19 mouse cellular contexts compared by ENCODE assay signal in the genomic region with DNA sequence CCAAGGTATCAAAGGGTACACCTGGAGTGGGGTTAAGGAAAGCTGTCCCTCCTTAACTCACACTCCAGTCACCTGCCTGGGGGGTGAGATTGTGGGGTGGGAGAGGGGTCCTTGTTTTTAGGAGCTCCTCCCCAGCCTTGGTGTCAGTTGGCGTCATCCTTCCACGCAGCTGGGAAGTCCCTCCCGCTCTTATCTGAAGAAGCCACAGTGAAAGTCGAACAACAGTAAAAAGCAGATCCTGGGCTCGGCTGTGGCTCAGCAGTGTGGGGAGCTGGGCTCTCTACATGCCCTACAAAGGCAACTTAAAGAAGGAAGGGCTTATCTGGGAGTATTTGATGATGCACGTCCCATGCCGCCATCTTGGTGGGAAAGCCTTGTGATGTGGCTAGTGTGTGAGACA. TPM values are rescaled to one million over a fixed set of nuclear protein-coding genes. Genes with fewer than 3 reads are reported as not detected.
DNase-seq lines count a peak whose midpoint lies in the region; ATAC-seq and TF ChIP-seq lines count a peak whose summit lies in the region.
"Had no signal": no experiment of that assay in that cellular context is flagged by ENCODE, and none has a peak within 500 bp of the region (broad histone marks: within the 10 kb centered on the region; RNA-seq: fewer than 3 reads in every experiment).

No protein-coding gene starts in this region.

- peaks cover 16% of the 10 kb centered on the region for H3K4me1 ChIP-seq in liver, embryonic 11.5 days (replicated peaks; ENCODE audit: control insufficient read depth, insufficient read depth, low read length)
- peaks cover 89% of the 10 kb centered on the region for H3K4me1 ChIP-seq in megakaryocyte, embryonic 14.5 days
- no peaks in the 10 kb centered on the region for H3K4me1 ChIP-seq in lung, postnatal 0 days (ENCODE audit: insufficient read depth, low read depth, low read length)
- H3K4me1 ChIP-seq in hindbrain, embryonic 14.5 days (replicated peaks; ENCODE audit: control insufficient read depth, insufficient read depth, low read length), result no peaks in the 10 kb centered on the region
- peaks cover 7% of the 10 kb centered on the region for H3K4me1 ChIP-seq in heart, embryonic 12.5 days (replicated peaks)
- H3K4me1 ChIP-seq: forebrain, embryonic 15.5 days had no signal

- no peaks in the 10 kb centered on the region for H3K27me3 ChIP-seq in liver, embryonic 11.5 days (replicated peaks; ENCODE audit: control insufficient read depth, insufficient read depth, low read length)
- H3K27me3 ChIP-seq in megakaryocyte, embryonic 14.5 days (replicated peaks), result no peaks in the 10 kb centered on the region
- no peaks in the 10 kb centered on the region for H3K27me3 ChIP-seq in lung, postnatal 0 days (replicated peaks; ENCODE audit: insufficient read depth, low read length)
- H3K27me3 ChIP-seq in hindbrain, embryonic 14.5 days (ENCODE audit: control insufficient read depth, insufficient read depth, low read length), result no peaks in the 10 kb centered on the region
- no peaks in the 10 kb centered on the region for H3K27me3 ChIP-seq in heart, embryonic 12.5 days (replicated peaks)
- H3K27me3 ChIP-seq: forebrain, embryonic 15.5 days; heart, embryonic 13.5 days had no signal

- TF ChIP-seq CTCF in lung, postnatal 0 days (IDR thresholded peaks at IDR 0.05), result no peak

- WGBS in liver, embryonic 11.5 days, result 30% methylated on average over 7 of the region's 7 CpGs
- 74% methylated on average over 7 of the region's 7 CpGs for WGBS in lung, postnatal 0 days
- WGBS in hindbrain, embryonic 14.5 days, result 95% methylated on average over 7 of the region's 7 CpGs
- 62% methylated on average over 7 of the region's 7 CpGs for WGBS in heart, embryonic 12.5 days

- peak; percentile 44 for DNase-seq in heart, adult 11 months
- no peak for DNase-seq in heart, adult 9 months (ENCODE audit: low spot score in 2 of 2)
- peak; percentile 51 for DNase-seq in liver, embryonic 11.5 days (ENCODE audit: low spot score)
- no peak for DNase-seq in lung, postnatal 0 days (ENCODE audit: low spot score)
- DNase-seq in hindbrain, embryonic 14.5 days (ENCODE audit: low spot score), result no peak
- DNase-seq: cerebellum, adult 11 months; cerebellum, postnatal 14 days; gastrocnemius, postnatal 36 days; heart, postnatal 36 days; kidney, adult 9 months; lung, postnatal 14 days had no signal

- TF ChIP-seq EP300 in lung, postnatal 0 days (IDR thresholded peaks at IDR 0.05), result no peak

- peak; percentile 24 for ATAC-seq in activated CD4-positive, CD25-positive, alpha-beta regulatory T cell, adult 4 months
- ATAC-seq in liver, embryonic 11.5 days (replicated peaks; ENCODE audit: low FRiP score), result peak; percentile 84
- no peak for ATAC-seq in lung, postnatal 0 days
- ATAC-seq in hindbrain, embryonic 14.5 days (ENCODE audit: low FRiP score), result no peak
- ATAC-seq in heart, embryonic 12.5 days (ENCODE audit: insufficient number of reproducible peaks, low FRiP score), result no peak
- ATAC-seq: forebrain, embryonic 15.5 days had no signal

- 0 out of 2 replicates have a peak, but pooled peaks cover 4% of the 10 kb centered on the region for H3K36me3 ChIP-seq in liver, embryonic 11.5 days (ENCODE audit: control insufficient read depth, insufficient read depth, low read length)
- H3K36me3 ChIP-seq in megakaryocyte, embryonic 14.5 days (replicated peaks; ENCODE audit: low read length), result peaks cover 56% of the 10 kb centered on the region
- no peaks in the 10 kb centered on the region for H3K36me3 ChIP-seq in lung, postnatal 0 days (ENCODE audit: insufficient read depth, low read length)
- no peaks in the 10 kb centered on the region for H3K36me3 ChIP-seq in hindbrain, embryonic 14.5 days (replicated peaks; ENCODE audit: control insufficient read depth, insufficient read depth)
- H3K36me3 ChIP-seq in heart, embryonic 12.5 days, result no peaks in the 10 kb centered on the region
- H3K36me3 ChIP-seq: forebrain, embryonic 15.5 days; heart, embryonic 13.5 days had no signal

- peak overlapping the region; percentile 67 for H3K4me2 ChIP-seq in liver, embryonic 11.5 days
- no peak overlapping the region for H3K4me2 ChIP-seq in lung, postnatal 0 days (replicated peaks; ENCODE audit: low read depth, low read length)
- no peak overlapping the region for H3K4me2 ChIP-seq in hindbrain, embryonic 14.5 days (replicated peaks)
- H3K4me2 ChIP-seq in heart, embryonic 12.5 days, result no peak overlapping the region
- H3K4me2 ChIP-seq: forebrain, embryonic 15.5 days; heart, embryonic 13.5 days; midbrain, embryonic 11.5 days had no signal

- H3K4me3 ChIP-seq in liver, embryonic 11.5 days (ENCODE audit: low read depth, low read length), result no peak overlapping the region
- peak overlapping the region; percentile 89 for H3K4me3 ChIP-seq in megakaryocyte, embryonic 14.5 days (replicated peaks)
- no peak overlapping the region for H3K4me3 ChIP-seq in lung, postnatal 0 days (ENCODE audit: low read depth, low read length)
- no peak overlapping the region for H3K4me3 ChIP-seq in hindbrain, embryonic 14.5 days (replicated peaks; ENCODE audit: low read length)
- H3K4me3 ChIP-seq in heart, embryonic 12.5 days, result no peak overlapping the region
- H3K4me3 ChIP-seq: forebrain, embryonic 15.5 days; heart, embryonic 13.5 days had no signal

- H3K9ac ChIP-seq in liver, embryonic 11.5 days (ENCODE audit: low read depth, low read length), result no peak overlapping the region
- H3K9ac ChIP-seq in lung, postnatal 0 days (replicated peaks; ENCODE audit: low read depth), result no peak overlapping the region
- no peak overlapping the region for H3K9ac ChIP-seq in hindbrain, embryonic 14.5 days
- H3K9ac ChIP-seq in heart, embryonic 12.5 days, result no peak overlapping the region
- H3K9ac ChIP-seq: forebrain, embryonic 15.5 days; heart, embryonic 13.5 days had no signal

- no peaks in the 10 kb centered on the region for H3K9me3 ChIP-seq in liver, embryonic 11.5 days (ENCODE audit: control insufficient read depth, low read length)
- H3K9me3 ChIP-seq in megakaryocyte, embryonic 14.5 days, result no peaks in the 10 kb centered on the region
- no peaks in the 10 kb centered on the region for H3K9me3 ChIP-seq in lung, postnatal 0 days (ENCODE audit: low read length)
- no peaks in the 10 kb centered on the region for H3K9me3 ChIP-seq in hindbrain, embryonic 14.5 days (ENCODE audit: control insufficient read depth, low read length)
- H3K9me3 ChIP-seq in heart, embryonic 12.5 days (replicated peaks), result no peaks in the 10 kb centered on the region
- H3K9me3 ChIP-seq: forebrain, embryonic 15.5 days; heart, embryonic 13.5 days had no signal

- peak overlapping the region; percentile 85 for H3K27ac ChIP-seq in liver, embryonic 11.5 days (ENCODE audit: low read depth, low read length)
- no peak overlapping the region for H3K27ac ChIP-seq in lung, postnatal 0 days (ENCODE audit: low read length)
- H3K27ac ChIP-seq in hindbrain, embryonic 14.5 days, result no peak overlapping the region
- H3K27ac ChIP-seq in heart, embryonic 12.5 days (ENCODE audit: poor library complexity, severe bottlenecking), result no peak overlapping the region
- H3K27ac ChIP-seq: forebrain, embryonic 15.5 days; heart, embryonic 13.5 days had no signal

RNA-seq across cellular contexts. Expression of gene Ubash3a, which starts 2.6 kb away (rescaled TPM):
- 100 to 1,000 TPM; 235 to 244 TPM for polyA plus RNA-seq in activated CD4-positive, CD25-positive, alpha-beta regulatory T cell, adult 4 months (2017; shearing (Covaris generic))
- polyA plus RNA-seq in liver, embryonic 11.5 days (2014; fragmentation: Nextera tagmentation; extraction: Ambion mirVana), result 37.9 and 42.5 TPM in 2 replicates
- 45.2 and 56.2 TPM in 2 replicates for polyA plus RNA-seq in megakaryocyte, embryonic 14.5 days (2012; ENCODE audit: insufficient read depth, low replicate concordance)
- polyA plus RNA-seq in lung, postnatal 0 days (2015; fragmentation: Nextera tagmentation; extraction: Ambion mirVana), result 0.11 and 0.38 TPM in 2 replicates
- polyA plus RNA-seq in hindbrain, embryonic 14.5 days (2014; fragmentation: Nextera tagmentation; extraction: Ambion mirVana), result not detected in 2 replicates
- polyA plus RNA-seq in heart, embryonic 12.5 days (2016; fragmentation: Nextera tagmentation; extraction: Ambion mirVana), result 0.46 and 0.80 TPM in 2 replicates
- polyA plus RNA-seq: midbrain, embryonic 11.5 days had no signal

RNA-seq across cellular contexts. Expression of gene Tmprss3, which starts 11.5 kb away (rescaled TPM):
- 1 to 10 TPM; 1.5 to 2.1 TPM for polyA plus RNA-seq in activated CD4-positive, CD25-positive, alpha-beta regulatory T cell, adult 4 months (2017; shearing (Covaris generic))
- 0.12 and 0.45 TPM in 2 replicates for polyA plus RNA-seq in liver, embryonic 11.5 days (2014; fragmentation: Nextera tagmentation; extraction: Ambion mirVana)
- 0.10 TPM in 1 of 2 replicates, not detected in the other for polyA plus RNA-seq in megakaryocyte, embryonic 14.5 days (2012; ENCODE audit: insufficient read depth, low replicate concordance)
- polyA plus RNA-seq in lung, postnatal 0 days (2015; fragmentation: Nextera tagmentation; extraction: Ambion mirVana), result not detected in 2 replicates
- polyA plus RNA-seq in hindbrain, embryonic 14.5 days (2014; fragmentation: Nextera tagmentation; extraction: Ambion mirVana), result 0.11 TPM in 1 of 2 replicates, not detected in the other
- not detected in 2 replicates for polyA plus RNA-seq in heart, embryonic 12.5 days (2016; fragmentation: Nextera tagmentation; extraction: Ambion mirVana)
- polyA plus RNA-seq: forebrain, embryonic 15.5 days; heart, embryonic 13.5 days; neural tube, embryonic 14.5 days had no signal

RNA-seq across cellular contexts. Expression of gene Tff1, which starts 45.2 kb away (rescaled TPM):
- under 1 TPM in 1 of 2 experiments, not detected in 1; 0.89 TPM for polyA plus RNA-seq in activated CD4-positive, CD25-positive, alpha-beta regulatory T cell, adult 4 months (2017; shearing (Covaris generic))
- not detected in 2 replicates for polyA plus RNA-seq in liver, embryonic 11.5 days (2014; fragmentation: Nextera tagmentation; extraction: Ambion mirVana)
- polyA plus RNA-seq in megakaryocyte, embryonic 14.5 days (2012; ENCODE audit: insufficient read depth, low replicate concordance), result not detected in 2 replicates
- not detected in 2 replicates for polyA plus RNA-seq in lung, postnatal 0 days (2015; fragmentation: Nextera tagmentation; extraction: Ambion mirVana)
- not detected in 2 replicates for polyA plus RNA-seq in hindbrain, embryonic 14.5 days (2014; fragmentation: Nextera tagmentation; extraction: Ambion mirVana)
- polyA plus RNA-seq in heart, embryonic 12.5 days (2016; fragmentation: Nextera tagmentation; extraction: Ambion mirVana), result not detected in 2 replicates
- polyA plus RNA-seq: forebrain, embryonic 15.5 days; heart, embryonic 13.5 days; limb, embryonic 14.5 days; midbrain, embryonic 11.5 days; neural tube, embryonic 14.5 days had no signal

Comparison
In these comparisons a context has a peak if more than half of its experiments do, and no peak if none do; other contexts are left out.
1. DNase-seq: peak in heart, adult 11 months (single experiment) and liver, embryonic 11.5 days (single experiment); none in heart, adult 9 months (0 of 2), lung, postnatal 0 days (single experiment) and hindbrain, embryonic 14.5 days (single experiment).
2. ATAC-seq: peak in activated CD4-positive, CD25-positive, alpha-beta regulatory T cell, adult 4 months (single experiment) and liver, embryonic 11.5 days (single experiment); none in lung, postnatal 0 days (single experiment), hindbrain, embryonic 14.5 days (single experiment) and heart, embryonic 12.5 days (single experiment).
3. RNA of gene Ubash3a, which starts 2.6 kb away (polyA plus RNA-seq): 235 to 244 TPM in activated CD4-positive, CD25-positive, alpha-beta regulatory T cell, adult 4 months, 45.2 to 56.2 TPM in megakaryocyte, embryonic 14.5 days and 37.9 to 42.5 TPM in liver, embryonic 11.5 days; 0.46 to 0.80 TPM in heart, embryonic 12.5 days, 0.11 to 0.38 TPM in lung, postnatal 0 days and not detected in hindbrain, embryonic 14.5 days; every median in the first group is over 10 times any median in the second.